Mouse (Mus musculus) heart, embryonic 13.5 days (tissue): Measurements from ENCODE around the gene Hsf2. TPM values are rescaled to one million over a fixed set of nuclear protein-coding genes. Genes with fewer than 3 reads are reported as not detected.
"Not testable (repeated sequence)": the region's sequence is repeated elsewhere in the genome, so short reads cannot be mapped to it uniquely, and the experiment has no call there.

Source experiments
- ATAC-seq: fragments of 200-750 bp; cut with Nextera tagmentation; 2 replicates; pipeline ENCODE4 v1.8.0; 2017; ENCODE audit warnings: moderate TSS enrichment; ENCODE audit not compliant: insufficient number of reproducible peaks, low FRiP score, low TSS enrichment; ENCODE audit errors: extremely low read depth
- H3K27ac ChIP-seq: fragments of 300-500 bp; sonication (generic); replicated peaks from 2 replicates; pipeline ENCODE4 v1.5.1; 2015; ENCODE audit warnings: moderate library complexity, mild to moderate bottlenecking, inconsistent platforms
- H3K27me3 ChIP-seq: fragments of 300-500 bp; sonication (generic); replicated peaks from 2 replicates; pipeline ENCODE4 v1.6.1; 2015; ENCODE audit warnings: mild to moderate bottlenecking, inconsistent platforms
- H3K36me3 ChIP-seq: fragments of 300-500 bp; sonication (generic); 2 replicates; pipeline ENCODE4 v1.6.1; 2015; ENCODE audit warnings: mild to moderate bottlenecking, inconsistent platforms
- H3K4me1 ChIP-seq: fragments of 300-500 bp; sonication (generic); 2 replicates; pipeline ENCODE4 v1.6.1; 2015; ENCODE audit warnings: inconsistent platforms
- H3K4me2 ChIP-seq: fragments of 300-500 bp; sonication (generic); 2 replicates; pipeline ENCODE4 v1.6.1; 2015; ENCODE audit warnings: inconsistent platforms, mild to moderate bottlenecking, moderate library complexity
- H3K4me3 ChIP-seq: fragments of 300-500 bp; sonication (generic); 2 replicates; pipeline ENCODE4 v1.5.1; 2015; ENCODE audit warnings: moderate library complexity, mild to moderate bottlenecking, inconsistent platforms
- H3K9ac ChIP-seq: fragments of 300-500 bp; sonication (generic); 2 replicates; pipeline ENCODE4 v1.6.1; 2015; ENCODE audit warnings: inconsistent platforms, mild to moderate bottlenecking, moderate library complexity
- H3K9me3 ChIP-seq: fragments of 300-500 bp; sonication (generic); 2 replicates; pipeline ENCODE4 v1.6.1; 2016; ENCODE audit warnings: inconsistent platforms
- WGBS: fragments of 180-500 bp; shearing (Covaris S2); methylation state at CpG from one replicate; pipeline ENCODE4 v1.1.7; 2015; ENCODE audit warnings: mixed read lengths; 5-methylcytosine and 5-hydroxymethylcytosine counted together
- polyA plus RNA-seq: library from polyadenylated mRNA; unstranded; fragments of >200 nt; fragmentation: Nextera tagmentation; extraction: Ambion mirVana; gene quantifications from 2 replicates; pipeline ENCODE4 v1.2.1, GENCODE M21; 2015

The Hsf2 gene
- polyA plus RNA-seq, 1 experiment from 2014 or later, result 23.8 TPM

DNA sequence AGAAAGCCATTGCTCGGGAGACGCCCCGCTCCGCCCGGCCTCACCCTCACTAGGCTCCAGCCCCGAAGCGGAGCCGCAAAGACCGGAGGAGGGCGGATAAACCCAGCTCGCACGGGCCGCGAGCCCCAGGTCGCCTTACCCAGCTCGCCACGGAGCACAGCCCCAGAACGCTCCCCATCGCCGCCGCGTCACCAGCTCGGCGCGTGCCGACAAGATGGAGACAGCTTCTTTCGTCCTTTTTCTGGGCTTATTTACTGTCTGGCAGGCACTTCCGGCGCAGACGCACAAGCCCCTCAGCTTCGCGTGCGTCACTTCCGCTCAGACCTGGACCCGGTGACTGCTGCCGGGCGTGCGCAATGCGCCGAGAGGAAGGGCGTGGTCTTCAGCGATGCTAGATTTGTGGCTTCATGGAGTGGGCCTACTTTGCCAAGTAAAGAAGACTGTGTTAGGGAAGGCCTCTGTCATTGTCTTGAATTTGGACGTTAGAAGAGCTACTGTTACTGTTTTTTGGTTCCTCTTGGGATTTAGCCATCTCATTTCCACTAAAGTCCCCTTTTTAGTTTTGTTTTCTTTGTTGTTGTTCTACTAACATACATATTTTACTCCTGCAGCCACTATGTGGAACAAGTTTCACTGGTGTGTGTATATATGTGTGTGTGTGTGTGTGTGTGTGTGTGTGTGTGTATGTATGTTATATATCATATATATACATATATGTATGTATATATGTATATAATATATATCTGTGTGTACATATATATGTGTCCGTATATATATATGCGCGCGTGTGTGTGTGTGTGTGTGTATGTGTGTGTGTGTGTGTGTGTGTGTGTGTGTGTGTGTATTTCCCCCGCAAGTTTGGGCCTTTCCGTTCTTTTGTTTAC lies 46.3 kb downstream of the Hsf2 start, which contains the start of gene Serinc1:
Serinc1 (minus strand) TSS at position 313 of the 884 bp plus-strand sequence.
- peak; percentile 93 for ATAC-seq
- Histone ChIP-seq H3K27me3 (no peaks in the 10 kb centered on the region), H3K9me3 (no peaks in the 10 kb centered on the region), H3K27ac (peak within 1 kb of the TSS; percentile 95), H3K36me3 (peaks cover 2% of the 10 kb centered on the region; the same call in 1 of the 2 replicates), H3K4me1 (peaks cover 34% of the 10 kb centered on the region), H3K9ac (peak within 1 kb of the TSS; percentile 96), H3K4me2 (peak within 1 kb of the TSS; percentile 82), H3K4me3 (peak within 1 kb of the TSS; percentile 96)
- WGBS, result 12% methylated on average over 49 of the region's 49 CpGs

DNA sequence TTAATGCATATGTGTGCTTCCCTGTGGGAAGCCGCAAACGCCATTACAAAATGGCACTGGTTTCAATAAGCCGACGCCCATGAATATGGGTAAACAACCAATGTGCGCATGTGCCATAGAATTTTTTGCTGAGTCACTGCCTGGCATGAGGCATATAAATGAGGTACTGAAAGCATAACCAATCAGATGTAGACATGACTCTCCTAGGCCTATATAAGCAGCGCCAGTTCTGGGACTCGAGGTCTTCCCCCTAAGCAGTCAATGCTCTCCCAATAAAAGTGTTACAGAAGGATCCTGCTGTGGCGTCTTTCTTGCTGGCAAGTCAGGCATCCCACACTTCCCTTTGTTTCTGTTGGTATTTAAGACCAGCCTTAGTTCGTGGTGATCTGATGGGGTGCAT lies 57.7 kb downstream of the Hsf2 start:
- not testable (repeated sequence) for H3K9ac ChIP-seq, H3K36me3 ChIP-seq, H3K27me3 ChIP-seq, H3K4me2 ChIP-seq, ATAC-seq, H3K9me3 ChIP-seq, H3K27ac ChIP-seq, H3K4me1 ChIP-seq, H3K4me3 ChIP-seq
- 85% methylated on average over 9 of the region's 9 CpGs for WGBS

DNA sequence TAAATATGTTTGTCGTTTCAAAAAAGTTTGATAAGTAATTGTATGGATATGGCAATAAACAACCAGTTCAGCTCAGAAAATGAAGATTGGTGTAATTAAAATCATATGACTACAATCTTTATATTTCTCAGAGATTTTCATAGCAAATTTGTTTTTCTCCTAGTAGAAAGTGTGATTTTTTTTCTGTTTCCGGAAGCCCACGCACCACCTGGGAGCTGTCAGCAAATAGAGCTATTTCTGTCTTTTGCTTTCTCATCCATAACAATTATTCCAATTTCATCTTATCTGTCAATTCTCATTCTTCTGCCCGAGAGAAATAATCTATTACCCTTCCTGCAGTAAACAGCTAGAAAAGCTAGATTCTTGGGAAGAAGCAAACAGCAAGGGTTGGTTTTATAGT lies 63.4 kb downstream of the Hsf2 start:
- no peak for ATAC-seq
- 73% methylated on average over 4 of the region's 4 CpGs for WGBS
- no peaks in the 10 kb centered on the region for H3K36me3 ChIP-seq
- H3K4me1 ChIP-seq, result no peaks in the 10 kb centered on the region
- H3K27me3 ChIP-seq, result no peaks in the 10 kb centered on the region
- H3K9me3 ChIP-seq, result no peaks in the 10 kb centered on the region
- H3K9ac ChIP-seq, result no peak overlapping the region
- no peak overlapping the region for H3K4me3 ChIP-seq
- no peak overlapping the region for H3K27ac ChIP-seq
- H3K4me2 ChIP-seq, result no peak overlapping the region

DNA sequence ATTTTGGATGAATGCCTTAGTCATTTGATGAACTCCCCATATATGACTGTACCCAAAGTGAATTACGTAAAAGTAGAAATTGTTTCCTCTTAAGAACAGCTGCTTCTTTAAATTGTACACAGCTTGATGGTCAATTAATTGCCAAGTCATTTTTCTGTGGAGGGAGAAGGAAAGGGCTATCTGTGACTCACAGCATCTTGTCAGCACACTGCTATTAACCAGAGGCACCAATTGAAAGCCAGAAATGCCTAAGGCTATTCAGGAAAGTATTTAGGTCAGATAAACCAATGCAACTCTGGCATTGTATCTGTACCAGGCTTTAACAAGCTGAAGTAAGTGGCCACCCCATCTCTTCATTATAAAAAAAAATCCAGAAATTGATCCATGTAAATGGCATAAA lies 67.5 kb downstream of the Hsf2 start:
- 80% methylated on average over 1 of the region's 1 CpGs for WGBS
- H3K36me3 ChIP-seq, result no peaks in the 10 kb centered on the region
- no peak overlapping the region for H3K27ac ChIP-seq
- no peaks in the 10 kb centered on the region for H3K27me3 ChIP-seq
- no peak overlapping the region for H3K4me3 ChIP-seq
- no peak overlapping the region for H3K4me2 ChIP-seq
- H3K9ac ChIP-seq, result no peak overlapping the region
- no peaks in the 10 kb centered on the region for H3K9me3 ChIP-seq
- ATAC-seq, result no peak
- H3K4me1 ChIP-seq, result no peaks in the 10 kb centered on the region

DNA sequence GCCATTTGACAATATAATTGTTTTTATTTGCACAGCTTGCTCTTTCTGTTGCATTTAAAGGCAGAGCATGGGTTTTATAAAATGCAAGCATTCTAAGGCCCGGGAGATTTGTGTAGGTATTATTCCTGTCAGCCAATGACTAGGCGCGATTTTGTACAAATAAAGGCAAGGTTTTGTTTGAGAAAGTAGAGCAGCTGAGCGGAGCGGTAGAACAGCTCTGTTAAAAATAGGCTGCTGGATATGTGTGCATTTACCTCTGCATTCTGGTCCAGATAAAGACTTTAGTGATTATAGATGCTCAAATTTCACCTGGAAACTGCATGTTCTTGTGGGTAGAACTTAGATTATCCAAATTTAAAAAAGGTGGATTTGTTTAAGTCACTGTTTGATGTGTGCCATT lies 71.4 kb downstream of the Hsf2 start:
- 80% methylated on average over 5 of the region's 5 CpGs for WGBS
- Histone ChIP-seq H3K27me3 (no peaks in the 10 kb centered on the region), H3K4me1 (no peaks in the 10 kb centered on the region), H3K4me3 (no peak overlapping the region), H3K4me2 (no peak overlapping the region), H3K27ac (no peak overlapping the region), H3K9me3 (no peaks in the 10 kb centered on the region), H3K9ac (no peak overlapping the region), H3K36me3 (no peaks in the 10 kb centered on the region)
- no peak for ATAC-seq

Other genes with a start within 250 kb of the Hsf2 start
- gene Serinc1, start 46.1 kb downstream of the Hsf2 start, polyA plus RNA-seq, result 144 and 158 TPM in 2 replicates
- gene Pkib, start 145.6 kb downstream of the Hsf2 start, polyA plus RNA-seq, result 2.3 and 2.4 TPM in 2 replicates